Mouse (Mus musculus) lung, postnatal 4 days (tissue): ENCODE measurements around the gene Tvp23b.

Source experiments
- DNase-seq, 2 experiments: peaks; one replicate each; pipeline ENCODE4 v3.0.0; 2021

The Tvp23b gene

DNA sequence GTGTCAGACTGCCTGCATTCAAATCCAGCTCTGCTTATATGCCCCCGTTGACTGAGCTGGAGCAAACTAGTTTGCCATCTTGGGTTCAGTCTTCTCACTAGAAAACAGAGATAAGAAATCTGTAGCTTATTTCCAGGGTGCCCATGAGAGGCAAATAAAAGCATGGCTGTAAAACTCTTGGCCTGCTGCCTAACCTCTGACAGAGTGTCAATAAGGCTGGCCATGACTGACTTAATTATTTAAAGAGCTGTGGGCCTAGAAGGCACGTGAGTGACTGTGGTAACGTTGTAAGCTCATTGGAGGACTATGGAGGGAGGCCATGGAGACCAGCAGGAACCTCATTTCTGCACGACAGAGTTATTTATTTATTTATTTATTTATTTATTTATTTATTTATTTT is 66.3 kb downstream of the Tvp23b start:
- no peak for DNase-seq

- DNase-seq: peak; percentile 34 to 58
These were observed 70.3 kb downstream of the Tvp23b start for GRCm38 (mm10) chr11:62949548-62949947.

- no peak for DNase-seq
These were observed 71.8 kb downstream of the Tvp23b start, which contains the start of gene Cdrt4 for GRCm38 (mm10) chr11:62951012-62951411. Cdrt4 (plus strand) TSS chr11:62951193.

- DNase-seq: peak; percentile 55 to 76
These were observed 75.5 kb downstream of the Tvp23b start for GRCm38 (mm10) chr11:62954766-62955165.

- no peak for DNase-seq
These were observed 75.9 kb downstream of the Tvp23b start for GRCm38 (mm10) chr11:62955186-62955585.

- DNase-seq: no peak
These were observed 76.5 kb downstream of the Tvp23b start for GRCm38 (mm10) chr11:62955776-62956175.

GRCm38 (mm10) chr11:62957626-62958180 is 78.4 kb downstream of the Tvp23b start:
- DNase-seq: no peak

GRCm38 (mm10) chr11:62963292-62963691 is 84.0 kb downstream of the Tvp23b start:
- no peak for DNase-seq

GRCm38 (mm10) chr11:62966424-62966764 is 87.1 kb downstream of the Tvp23b start:
- no peak for DNase-seq
